Mouse (Mus musculus): ENCODE results near the gene Vrk3. TPM values are rescaled to one million over a fixed set of nuclear protein-coding genes. Genes with fewer than 3 reads are reported as not detected.
"Not testable (repeated sequence)": the region's sequence is repeated elsewhere in the genome, so short reads cannot be mapped to it uniquely, and the experiment has no call there.

Vrk3 gene
- 32.5 and 36.7 TPM in 2 replicates for polyA plus RNA-seq (2014; fragmentation: Nextera tagmentation; extraction: Ambion mirVana)

DNA sequence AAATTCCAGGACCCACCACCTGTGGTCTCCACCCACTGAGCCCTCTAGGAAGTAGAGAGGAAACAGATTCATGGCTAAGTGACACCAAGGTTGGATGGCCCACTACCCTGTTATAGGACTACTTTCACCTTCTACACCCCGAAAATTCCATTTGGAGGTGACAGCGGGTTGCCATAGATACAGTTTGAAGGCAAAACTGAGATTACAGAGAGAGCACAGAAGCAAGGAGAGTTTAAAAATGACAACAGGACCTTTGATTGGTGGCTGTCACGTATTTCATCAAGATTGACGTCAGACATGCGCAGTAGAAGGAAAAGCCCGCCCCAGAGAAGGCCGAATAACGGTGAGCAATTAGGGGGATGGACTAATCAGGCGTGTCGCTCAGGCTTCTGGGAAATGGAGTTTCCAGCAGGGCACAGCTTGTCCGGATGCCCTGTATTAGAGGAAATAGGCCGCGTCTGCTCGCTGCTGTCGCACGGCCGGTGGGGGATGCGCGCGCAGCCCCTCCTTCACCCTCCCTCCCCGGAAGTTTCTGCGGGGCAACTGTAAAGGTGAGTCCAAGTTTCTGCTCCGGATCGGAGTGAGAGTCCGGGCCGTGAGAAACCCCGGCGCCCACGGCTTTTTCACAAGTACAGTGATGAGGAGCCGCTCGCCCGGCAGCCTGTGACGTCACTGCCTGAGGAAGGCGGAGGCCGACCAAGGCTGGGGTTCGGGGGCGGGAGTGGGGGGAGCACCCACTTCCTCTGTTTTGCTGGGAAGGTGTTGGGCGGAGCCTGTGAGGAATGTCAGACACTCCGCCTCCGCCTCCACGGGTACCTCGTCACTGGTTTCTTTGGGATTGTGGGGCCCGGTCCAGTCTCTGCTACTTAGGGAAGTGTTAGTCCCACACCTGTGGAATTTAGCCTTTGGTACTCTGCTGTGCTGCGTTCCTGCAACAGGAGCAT lies at the start of gene Vrk3:
TSS of gene Vrk3 (plus strand) at position 313 of the 944 bp plus-strand sequence.
- no peaks in the 10 kb centered on the region for H3K27me3 ChIP-seq (ENCODE audit: control insufficient read depth, insufficient read depth, low read length)
- peak within 1 kb of the TSS; percentile 54 for H3K9ac ChIP-seq (ENCODE audit: low read depth, low read length)
- under 1% methylated on average over 44 of the region's 44 CpGs for WGBS
- ATAC-seq (ENCODE audit: low FRiP score): peak; percentile 97
- H3K9me3 ChIP-seq (ENCODE audit: control insufficient read depth, low read length): no peaks in the 10 kb centered on the region
- H3K36me3 ChIP-seq (ENCODE audit: control insufficient read depth, insufficient read depth, low read length): no peaks in the 10 kb centered on the region
- H3K4me1 ChIP-seq (replicated peaks; ENCODE audit: control insufficient read depth, insufficient read depth, low read length): peaks cover 5% of the 10 kb centered on the region; the same call in 1 of the 2 replicates
- peak within 1 kb of the TSS; percentile 44 for H3K27ac ChIP-seq (ENCODE audit: low read depth, low read length)
- peak within 1 kb of the TSS; percentile 57 for H3K4me2 ChIP-seq (replicated peaks; ENCODE audit: low read depth, low read length)
- peak; percentile 94 for DNase-seq (ENCODE audit: low spot score)
- H3K4me3 ChIP-seq (ENCODE audit: low read depth, low read length): peak within 1 kb of the TSS; percentile 60

DNA sequence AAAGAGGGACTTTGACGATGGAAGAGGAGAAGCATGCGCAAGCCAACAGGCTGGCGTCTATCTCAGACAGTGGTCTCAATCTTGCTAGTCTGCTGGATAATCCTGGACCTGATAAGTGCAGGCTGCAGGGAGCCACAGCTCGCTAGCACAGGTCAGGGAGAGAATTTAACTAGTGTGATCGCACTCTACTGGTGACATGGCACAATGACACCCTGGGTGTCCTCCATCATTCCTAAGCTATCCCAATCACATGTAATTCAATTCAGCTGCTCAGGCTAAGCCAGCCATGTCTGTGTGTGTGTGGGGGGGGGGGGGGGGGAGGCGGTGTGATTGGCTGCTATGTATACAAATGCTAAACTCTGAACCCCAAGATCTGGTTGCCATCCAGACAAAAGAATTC lies 46.3 kb upstream of the Vrk3 start:
- Histone ChIP-seq H3K27ac (ENCODE audit: low read depth, low read length) (no peak overlapping the region), H3K4me3 (ENCODE audit: low read depth, low read length) (no peak overlapping the region), H3K27me3 (ENCODE audit: control insufficient read depth, insufficient read depth, low read length) (no peaks in the 10 kb centered on the region), H3K4me2 (replicated peaks; ENCODE audit: low read depth, low read length) (no peak overlapping the region), H3K36me3 (ENCODE audit: control insufficient read depth, insufficient read depth, low read length) (no peaks in the 10 kb centered on the region), H3K9ac (ENCODE audit: low read depth, low read length) (no peak overlapping the region), H3K4me1 (replicated peaks; ENCODE audit: control insufficient read depth, insufficient read depth, low read length) (no peaks in the 10 kb centered on the region), H3K9me3 (ENCODE audit: control insufficient read depth, low read length) (no peaks in the 10 kb centered on the region)
- 7% methylated on average over 6 of the region's 6 CpGs for WGBS
- DNase-seq (ENCODE audit: low spot score): peak; percentile 58
- peak; percentile 67 for ATAC-seq (ENCODE audit: low FRiP score)

DNA sequence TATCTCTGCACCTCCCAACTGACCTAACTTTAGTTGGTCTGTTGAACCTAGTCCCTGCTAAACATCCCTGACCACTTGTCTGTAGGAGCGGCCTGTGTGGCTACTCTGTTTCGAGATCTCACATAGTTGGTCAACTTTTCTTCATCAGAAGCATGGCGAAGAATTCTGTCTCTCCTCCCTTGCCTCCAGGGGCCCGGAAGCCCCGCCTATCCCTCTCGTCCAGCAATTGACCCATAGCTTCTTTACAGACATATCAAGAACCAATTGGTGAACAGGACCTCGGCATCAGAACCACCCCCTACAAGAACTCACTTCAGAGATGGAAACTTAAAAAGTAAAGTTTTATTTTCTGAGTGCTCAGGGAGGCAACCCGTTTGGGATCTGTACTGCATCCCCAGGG lies 45.2 kb upstream of the Vrk3 start:
- Histone ChIP-seq H3K27me3 (ENCODE audit: control insufficient read depth, insufficient read depth, low read length) (no peaks in the 10 kb centered on the region), H3K4me2 (replicated peaks; ENCODE audit: low read depth, low read length) (no peak overlapping the region), H3K4me1 (replicated peaks; ENCODE audit: control insufficient read depth, insufficient read depth, low read length) (no peaks in the 10 kb centered on the region), H3K36me3 (ENCODE audit: control insufficient read depth, insufficient read depth, low read length) (no peaks in the 10 kb centered on the region), H3K9me3 (ENCODE audit: control insufficient read depth, low read length) (no peaks in the 10 kb centered on the region), H3K4me3 (ENCODE audit: low read depth, low read length) (no peak overlapping the region), H3K27ac (ENCODE audit: low read depth, low read length) (no peak overlapping the region), H3K9ac (ENCODE audit: low read depth, low read length) (no peak overlapping the region)
- WGBS: 76% methylated on average over 8 of the region's 8 CpGs
- no peak for ATAC-seq (ENCODE audit: low FRiP score)
- no peak for DNase-seq (ENCODE audit: low spot score)

DNA sequence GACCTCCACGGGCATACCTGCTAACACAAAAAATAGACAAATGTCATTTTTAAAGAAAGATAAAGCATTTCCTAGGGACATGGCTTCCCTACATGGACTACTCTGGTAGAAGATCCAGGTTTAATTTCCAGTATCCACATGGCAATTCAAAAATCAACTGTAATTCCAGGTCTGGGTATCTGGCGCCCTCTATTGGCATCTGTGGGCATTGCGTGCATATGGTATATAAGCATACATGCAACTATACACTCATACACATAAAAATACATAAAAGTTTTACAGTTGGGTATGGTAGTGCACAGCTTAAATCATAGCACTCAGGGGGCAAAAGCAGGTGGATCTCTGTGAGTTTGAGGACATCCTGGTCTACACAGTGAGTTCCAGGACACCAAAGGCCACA lies 43.9 kb upstream of the Vrk3 start:
- no peak overlapping the region for H3K9ac ChIP-seq (ENCODE audit: low read depth, low read length)
- ATAC-seq (ENCODE audit: low FRiP score) (no peak), DNase-seq (ENCODE audit: low spot score) (peak; percentile 54)
- no peak overlapping the region for H3K4me3 ChIP-seq (ENCODE audit: low read depth, low read length)
- no peak overlapping the region for H3K27ac ChIP-seq (ENCODE audit: low read depth, low read length)
- no peaks in the 10 kb centered on the region for H3K4me1 ChIP-seq (replicated peaks; ENCODE audit: control insufficient read depth, insufficient read depth, low read length)
- no peaks in the 10 kb centered on the region for H3K9me3 ChIP-seq (ENCODE audit: control insufficient read depth, low read length)
- H3K27me3 ChIP-seq (ENCODE audit: control insufficient read depth, insufficient read depth, low read length): no peaks in the 10 kb centered on the region
- H3K4me2 ChIP-seq (replicated peaks; ENCODE audit: low read depth, low read length): no peak overlapping the region
- 60% methylated on average over 3 of the region's 3 CpGs for WGBS
- H3K36me3 ChIP-seq (ENCODE audit: control insufficient read depth, insufficient read depth, low read length): no peaks in the 10 kb centered on the region

DNA sequence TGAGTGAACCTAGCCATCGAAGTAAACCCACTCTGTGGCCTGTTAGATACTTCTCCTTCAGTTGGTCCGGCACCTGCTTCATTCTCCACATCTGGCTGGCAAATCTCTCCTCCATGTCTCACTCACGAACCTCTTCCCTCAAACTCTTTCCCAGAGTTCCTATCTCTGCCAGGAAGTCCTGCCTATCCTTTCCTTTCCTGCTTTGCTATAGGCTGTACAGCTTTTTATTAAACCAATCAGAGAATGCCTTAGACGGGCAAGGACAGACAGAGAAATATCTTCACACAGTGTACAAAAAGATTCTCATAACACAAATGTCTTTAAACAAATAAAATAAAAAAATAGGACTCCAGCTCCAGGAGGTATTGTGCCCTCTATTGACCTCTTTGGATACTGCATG lies 43.1 kb upstream of the Vrk3 start:
- H3K4me2 ChIP-seq (replicated peaks; ENCODE audit: low read depth, low read length): no peak overlapping the region
- no peak overlapping the region for H3K9ac ChIP-seq (ENCODE audit: low read depth, low read length)
- DNase-seq (ENCODE audit: low spot score): no peak
- H3K36me3 ChIP-seq (ENCODE audit: control insufficient read depth, insufficient read depth, low read length): no peaks in the 10 kb centered on the region
- ATAC-seq (ENCODE audit: low FRiP score): no peak
- no peaks in the 10 kb centered on the region for H3K4me1 ChIP-seq (replicated peaks; ENCODE audit: control insufficient read depth, insufficient read depth, low read length)
- no peaks in the 10 kb centered on the region for H3K27me3 ChIP-seq (ENCODE audit: control insufficient read depth, insufficient read depth, low read length)
- H3K9me3 ChIP-seq (ENCODE audit: control insufficient read depth, low read length): no peaks in the 10 kb centered on the region
- WGBS: 91% methylated on average over 4 of the region's 4 CpGs
- no peak overlapping the region for H3K4me3 ChIP-seq (ENCODE audit: low read depth, low read length)
- no peak overlapping the region for H3K27ac ChIP-seq (ENCODE audit: low read depth, low read length)

DNA sequence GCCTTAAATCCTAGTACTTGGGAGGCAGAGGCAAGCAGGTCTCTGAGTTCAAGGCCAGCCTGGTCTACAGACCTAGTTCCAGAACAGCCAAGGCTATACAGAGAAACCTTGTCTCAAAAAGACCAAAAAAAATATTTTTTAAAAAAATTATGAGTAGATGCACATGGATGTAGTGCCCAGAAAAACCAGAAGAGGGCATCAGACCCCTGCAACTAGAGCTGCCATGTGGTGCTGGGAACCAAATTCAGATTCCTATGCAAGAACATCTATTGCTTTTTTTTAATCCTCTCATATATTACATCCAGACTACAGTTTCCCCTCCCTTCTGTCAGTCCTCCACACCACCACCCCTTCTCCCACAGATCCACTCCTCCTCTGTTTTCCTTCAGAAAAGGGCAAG lies 41.9 kb upstream of the Vrk3 start:
- DNase-seq (ENCODE audit: low spot score) (no peak), ATAC-seq (ENCODE audit: low FRiP score) (no peak)
- Histone ChIP-seq H3K4me2 (replicated peaks; ENCODE audit: low read depth, low read length) (no peak overlapping the region), H3K9ac (ENCODE audit: low read depth, low read length) (no peak overlapping the region), H3K27me3 (ENCODE audit: control insufficient read depth, insufficient read depth, low read length) (no peaks in the 10 kb centered on the region), H3K4me1 (replicated peaks; ENCODE audit: control insufficient read depth, insufficient read depth, low read length) (no peaks in the 10 kb centered on the region), H3K27ac (ENCODE audit: low read depth, low read length) (no peak overlapping the region), H3K4me3 (ENCODE audit: low read depth, low read length) (no peak overlapping the region), H3K36me3 (ENCODE audit: control insufficient read depth, insufficient read depth, low read length) (no peaks in the 10 kb centered on the region), H3K9me3 (ENCODE audit: control insufficient read depth, low read length) (no peaks in the 10 kb centered on the region)

DNA sequence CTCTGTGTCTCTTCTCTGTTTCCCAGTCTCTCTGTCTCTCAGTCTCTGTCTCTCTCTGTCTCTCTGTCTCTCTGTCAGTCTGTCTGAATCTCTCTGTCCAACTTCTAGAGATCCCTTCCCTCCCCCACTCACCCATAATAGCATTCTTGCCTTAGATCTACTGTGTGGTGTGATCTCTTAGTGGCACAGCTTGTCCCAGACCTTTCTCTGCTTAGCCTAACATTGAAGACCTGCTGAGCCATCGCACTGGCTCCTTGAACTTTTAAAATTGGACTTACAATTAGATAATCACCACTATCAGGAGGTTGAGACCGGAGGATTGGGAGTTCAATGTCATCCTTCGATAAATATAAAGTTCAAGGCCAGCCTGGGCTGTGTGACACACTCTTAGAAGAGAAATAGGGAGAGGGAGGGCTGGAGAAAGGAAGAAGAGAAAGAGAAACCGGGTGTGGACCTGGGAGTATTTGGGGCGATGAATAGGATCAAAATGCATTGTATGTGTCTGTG lies 41.0 kb upstream of the Vrk3 start:
- no peaks in the 10 kb centered on the region for H3K36me3 ChIP-seq (ENCODE audit: control insufficient read depth, insufficient read depth, low read length)
- ATAC-seq (ENCODE audit: low FRiP score): no peak
- no peak overlapping the region for H3K4me3 ChIP-seq (ENCODE audit: low read depth, low read length)
- 90% methylated on average over 5 of the region's 5 CpGs for whole genome bisulfite sequencing
- H3K27ac ChIP-seq (ENCODE audit: low read depth, low read length): no peak overlapping the region
- no peaks in the 10 kb centered on the region for H3K4me1 ChIP-seq (replicated peaks; ENCODE audit: control insufficient read depth, insufficient read depth, low read length)
- DNase-seq (ENCODE audit: low spot score): no peak
- no peak overlapping the region for H3K9ac ChIP-seq (ENCODE audit: low read depth, low read length)
- H3K4me2 ChIP-seq (replicated peaks; ENCODE audit: low read depth, low read length): no peak overlapping the region
- H3K27me3 ChIP-seq (ENCODE audit: control insufficient read depth, insufficient read depth, low read length): no peaks in the 10 kb centered on the region
- no peaks in the 10 kb centered on the region for H3K9me3 ChIP-seq (ENCODE audit: control insufficient read depth, low read length)

DNA sequence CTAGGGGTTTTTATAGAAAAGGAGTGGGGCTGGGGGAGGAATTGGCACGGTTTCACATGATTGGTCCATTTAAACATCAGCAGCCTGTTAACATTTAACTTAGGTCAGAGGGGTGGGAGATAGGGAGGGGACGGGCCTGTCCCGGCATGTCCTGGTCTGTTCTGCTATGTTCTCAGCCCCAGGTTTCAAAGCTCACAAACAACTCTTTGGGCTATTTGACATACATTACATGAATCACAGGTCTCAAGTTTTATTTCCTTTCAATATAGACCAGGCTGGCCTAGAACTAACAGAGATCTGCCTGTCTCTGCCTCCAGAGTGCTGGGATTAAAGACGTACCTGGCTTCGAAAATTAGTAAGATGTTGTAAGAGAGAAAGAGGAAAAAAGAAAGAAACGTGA lies 40.1 kb upstream of the Vrk3 start:
- DNase-seq (ENCODE audit: low spot score); ATAC-seq (ENCODE audit: low FRiP score): not testable (repeated sequence)
- WGBS: 87% methylated on average over 5 of the region's 6 CpGs

DNA sequence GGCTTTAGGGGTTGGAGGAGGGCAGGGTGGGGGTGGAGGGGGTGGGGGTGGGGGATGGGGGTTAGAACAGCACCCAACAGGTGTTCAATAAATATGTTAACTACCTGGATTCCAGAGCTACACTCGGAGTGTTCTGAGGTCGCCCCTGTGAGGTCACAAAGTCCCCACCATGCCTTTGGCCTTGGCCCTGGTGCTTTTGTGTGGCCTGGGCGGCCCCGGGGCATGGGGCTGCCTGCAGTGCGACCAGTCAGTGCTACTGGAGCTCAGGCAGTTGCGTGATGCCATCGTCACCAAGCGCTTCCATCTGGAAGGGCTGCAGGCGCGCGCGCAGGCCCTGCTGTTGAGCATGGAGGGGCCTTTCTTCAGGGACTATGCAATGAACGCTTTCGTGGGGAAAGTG lies 39.6 kb upstream of the Vrk3 start, which contains the start of gene Izumo2:
TSS of gene Izumo2 (plus strand) at position 169 of the 400 bp plus-strand sequence.
- Histone ChIP-seq H3K9me3 (ENCODE audit: control insufficient read depth, low read length) (no peaks in the 10 kb centered on the region), H3K27me3 (ENCODE audit: control insufficient read depth, insufficient read depth, low read length) (no peaks in the 10 kb centered on the region), H3K9ac (ENCODE audit: low read depth, low read length) (no peak within 1 kb of the TSS), H3K4me3 (ENCODE audit: low read depth, low read length) (no peak within 1 kb of the TSS), H3K4me1 (replicated peaks; ENCODE audit: control insufficient read depth, insufficient read depth, low read length) (no peaks in the 10 kb centered on the region), H3K27ac (ENCODE audit: low read depth, low read length) (no peak within 1 kb of the TSS), H3K36me3 (ENCODE audit: control insufficient read depth, insufficient read depth, low read length) (no peaks in the 10 kb centered on the region), H3K4me2 (replicated peaks; ENCODE audit: low read depth, low read length) (no peak within 1 kb of the TSS)
- WGBS: 75% methylated on average over 14 of the region's 14 CpGs
- no peak for ATAC-seq (ENCODE audit: low FRiP score)
- no peak for DNase-seq (ENCODE audit: low spot score)

More for the DNA sequence above, 40.1 kb upstream of the Vrk3 start:
- not testable (repeated sequence) for H3K4me2 ChIP-seq (replicated peaks; ENCODE audit: low read depth, low read length); H3K9ac ChIP-seq (ENCODE audit: low read depth, low read length); H3K27me3 ChIP-seq (ENCODE audit: control insufficient read depth, insufficient read depth, low read length); H3K9me3 ChIP-seq (ENCODE audit: control insufficient read depth, low read length); H3K4me3 ChIP-seq (ENCODE audit: low read depth, low read length); H3K27ac ChIP-seq (ENCODE audit: low read depth, low read length); H3K36me3 ChIP-seq (ENCODE audit: control insufficient read depth, insufficient read depth, low read length); H3K4me1 ChIP-seq (replicated peaks; ENCODE audit: control insufficient read depth, insufficient read depth, low read length)

All from hindbrain, embryonic 11.5 days (tissue).